Mouse (Mus musculus): ENCODE data around the gene Vrk2. TPM values are rescaled to one million over a fixed set of nuclear protein-coding genes. Genes with fewer than 3 reads are reported as not detected.

The Vrk2 gene
- total and polyA plus RNA-seq, 2 experiments: 1.3 to 6.3 TPM

GRCm38 (mm10) chr11:26452693-26453092, 141.1 kb downstream of the Vrk2 start:
- WGBS: 88% methylated on average over 4 of the region's 4 CpGs
- Histone ChIP-seq H3K27me3 (ENCODE audit: control insufficient read depth, insufficient read depth, low read length) (no peaks in the 10 kb centered on the region), H3K4me1 (ENCODE audit: control insufficient read depth, insufficient read depth, low read length) (no peaks in the 10 kb centered on the region), H3K79me2 (ENCODE audit: control insufficient read depth, insufficient read depth, low read length) (no peaks in the 10 kb centered on the region), H3K9ac (ENCODE audit: low read depth, low read length) (no peak overlapping the region), H3K4me3 (ENCODE audit: insufficient read depth, low read depth, low read length) (no peak overlapping the region), H3K27ac (replicated peaks; ENCODE audit: insufficient read depth, low read depth, low read length) (no peak overlapping the region), H3K36me3 (ENCODE audit: control insufficient read depth, insufficient read depth, low read length) (no peaks in the 10 kb centered on the region)
- TF ChIP-seq CTCF (IDR thresholded peaks at IDR 0.05; ENCODE audit: low read depth, low read length) (no peak), POLR2A (IDR thresholded peaks at IDR 0.05; ENCODE audit: extremely low read depth, insufficient read depth, low read length) (no peak)
- peak; percentile 12 for DNase-seq (ENCODE audit: extremely low read depth, low read depth, low spot score)

- no peaks in the 10 kb centered on the region for H3K4me1 ChIP-seq (ENCODE audit: control insufficient read depth, insufficient read depth, low read length)
- no peak for TF ChIP-seq CTCF (IDR thresholded peaks at IDR 0.05; ENCODE audit: low read depth, low read length)
- no peaks in the 10 kb centered on the region for H3K36me3 ChIP-seq (ENCODE audit: control insufficient read depth, insufficient read depth, low read length)
- no peak overlapping the region for H3K27ac ChIP-seq (replicated peaks; ENCODE audit: insufficient read depth, low read depth, low read length)
- no peaks in the 10 kb centered on the region for H3K79me2 ChIP-seq (ENCODE audit: control insufficient read depth, insufficient read depth, low read length)
- WGBS: 86% methylated on average over 2 of the region's 2 CpGs
- H3K9ac ChIP-seq (ENCODE audit: low read depth, low read length): no peak overlapping the region
- no peak overlapping the region for H3K4me3 ChIP-seq (ENCODE audit: insufficient read depth, low read depth, low read length)
- H3K27me3 ChIP-seq (ENCODE audit: control insufficient read depth, insufficient read depth, low read length): no peaks in the 10 kb centered on the region
- no peak for DNase-seq (ENCODE audit: extremely low read depth, low read depth, low spot score)
These were observed 142.6 kb downstream of the Vrk2 start for GRCm38 (mm10) chr11:26451228-26451627.

DNA sequence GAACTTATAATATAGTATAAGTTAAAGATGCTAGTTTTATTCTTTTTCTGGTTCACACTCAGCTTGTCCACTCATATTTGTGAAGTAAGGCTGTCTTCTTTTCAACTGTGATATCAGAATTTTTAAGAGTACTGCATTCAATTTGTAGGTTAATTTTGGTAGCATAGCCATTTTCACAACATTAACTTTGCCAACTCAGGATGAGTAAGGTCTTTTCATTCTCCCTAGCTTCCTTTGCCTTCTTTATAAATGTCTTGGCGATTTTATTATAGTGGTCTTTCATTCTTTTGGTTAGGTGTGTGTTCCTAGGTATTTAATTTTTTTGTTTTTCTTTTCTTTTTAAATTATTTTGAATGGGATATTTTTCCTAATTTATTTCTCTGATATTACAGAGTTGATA, 143.2 kb downstream of the Vrk2 start:
- H3K4me3 ChIP-seq (ENCODE audit: insufficient read depth, low read depth, low read length): no peak overlapping the region
- TF ChIP-seq POLR2A (IDR thresholded peaks at IDR 0.05; ENCODE audit: extremely low read depth, insufficient read depth, low read length) (no peak), CTCF (IDR thresholded peaks at IDR 0.05; ENCODE audit: low read depth, low read length) (no peak)
- 93% methylated on average over 1 of the region's 1 CpGs for WGBS
- H3K79me2 ChIP-seq (ENCODE audit: control insufficient read depth, insufficient read depth, low read length): no peaks in the 10 kb centered on the region
- no peak overlapping the region for H3K27ac ChIP-seq (replicated peaks; ENCODE audit: insufficient read depth, low read depth, low read length)
- H3K9ac ChIP-seq (ENCODE audit: low read depth, low read length): no peak overlapping the region
- H3K4me1 ChIP-seq (ENCODE audit: control insufficient read depth, insufficient read depth, low read length): no peaks in the 10 kb centered on the region
- DNase-seq (ENCODE audit: extremely low read depth, low read depth, low spot score): no peak
- no peaks in the 10 kb centered on the region for H3K27me3 ChIP-seq (ENCODE audit: control insufficient read depth, insufficient read depth, low read length)
- no peaks in the 10 kb centered on the region for H3K36me3 ChIP-seq (ENCODE audit: control insufficient read depth, insufficient read depth, low read length)

DNA sequence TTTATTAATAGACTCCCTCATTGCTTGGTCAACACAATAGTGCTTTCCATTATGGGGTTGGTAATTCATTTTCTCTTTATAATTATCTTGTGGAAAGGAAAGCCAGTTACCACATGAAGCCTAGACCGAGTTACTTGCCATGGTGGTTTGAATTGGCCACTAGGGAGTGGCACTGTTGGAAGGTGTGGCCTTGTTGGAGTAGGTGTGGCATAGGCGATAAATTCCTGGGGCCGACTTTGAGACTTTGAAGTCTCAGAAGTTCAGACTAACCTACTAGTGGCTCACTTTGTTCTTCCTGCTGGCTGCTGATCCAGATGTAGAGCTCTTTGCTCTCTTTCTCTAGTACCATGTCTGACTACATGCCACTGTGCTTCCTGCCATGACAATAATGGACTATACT, 144.0 kb downstream of the Vrk2 start:
- Histone ChIP-seq H3K9ac (ENCODE audit: low read depth, low read length) (no peak overlapping the region), H3K36me3 (ENCODE audit: control insufficient read depth, insufficient read depth, low read length) (no peaks in the 10 kb centered on the region), H3K4me1 (ENCODE audit: control insufficient read depth, insufficient read depth, low read length) (no peaks in the 10 kb centered on the region), H3K4me3 (ENCODE audit: insufficient read depth, low read depth, low read length) (no peak overlapping the region), H3K79me2 (ENCODE audit: control insufficient read depth, insufficient read depth, low read length) (no peaks in the 10 kb centered on the region), H3K27ac (replicated peaks; ENCODE audit: insufficient read depth, low read depth, low read length) (no peak overlapping the region), H3K27me3 (ENCODE audit: control insufficient read depth, insufficient read depth, low read length) (no peaks in the 10 kb centered on the region)
- 89% methylated on average over 3 of the region's 3 CpGs for WGBS
- TF ChIP-seq POLR2A (IDR thresholded peaks at IDR 0.05; ENCODE audit: extremely low read depth, insufficient read depth, low read length): no peak
- no peak for TF ChIP-seq CTCF (IDR thresholded peaks at IDR 0.05; ENCODE audit: low read depth, low read length)
- DNase-seq (ENCODE audit: extremely low read depth, low read depth, low spot score): no peak

GRCm38 (mm10) chr11:26444374-26444773, 149.4 kb downstream of the Vrk2 start:
- peak; percentile 85 for DNase-seq (ENCODE audit: extremely low read depth, low read depth, low spot score)
- no peak for TF ChIP-seq POLR2A (IDR thresholded peaks at IDR 0.05; ENCODE audit: extremely low read depth, insufficient read depth, low read length)
- no peak for TF ChIP-seq CTCF (IDR thresholded peaks at IDR 0.05; ENCODE audit: low read depth, low read length)

DNA sequence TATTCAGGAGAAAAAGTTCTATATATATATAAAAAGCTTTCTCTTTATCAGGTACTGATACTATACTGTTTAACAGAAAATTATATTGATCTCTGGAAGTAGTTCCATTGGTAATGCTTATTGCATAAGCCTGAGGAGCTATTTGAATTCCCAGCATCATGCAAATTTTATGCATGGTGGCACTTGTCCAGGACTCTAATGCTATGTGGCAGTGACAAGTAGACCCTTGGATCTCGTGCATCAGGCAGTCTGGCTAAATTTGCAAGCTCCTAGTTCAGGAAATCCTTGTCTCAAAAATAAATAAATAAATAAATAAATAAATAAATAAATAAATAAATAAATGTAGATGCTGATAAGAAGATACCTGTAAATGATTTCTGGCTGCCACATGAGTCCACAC, 152.7 kb downstream of the Vrk2 start:
- no peak overlapping the region for H3K27ac ChIP-seq (replicated peaks; ENCODE audit: insufficient read depth, low read depth, low read length)
- no peak overlapping the region for H3K4me3 ChIP-seq (ENCODE audit: insufficient read depth, low read depth, low read length)
- no peak overlapping the region for H3K9ac ChIP-seq (ENCODE audit: low read depth, low read length)
- TF ChIP-seq POLR2A (IDR thresholded peaks at IDR 0.05; ENCODE audit: extremely low read depth, insufficient read depth, low read length): no peak
- no peak for TF ChIP-seq CTCF (IDR thresholded peaks at IDR 0.05; ENCODE audit: low read depth, low read length)
- no peaks in the 10 kb centered on the region for H3K79me2 ChIP-seq (ENCODE audit: control insufficient read depth, insufficient read depth, low read length)
- no peaks in the 10 kb centered on the region for H3K27me3 ChIP-seq (ENCODE audit: control insufficient read depth, insufficient read depth, low read length)
- 79% methylated on average over 1 of the region's 1 CpGs for WGBS
- H3K4me1 ChIP-seq (ENCODE audit: control insufficient read depth, insufficient read depth, low read length): peaks cover 3% of the 10 kb centered on the region; the same call in 1 of the 2 replicates
- no peaks in the 10 kb centered on the region; the same call in 1 of the 2 replicates for H3K36me3 ChIP-seq (ENCODE audit: control insufficient read depth, insufficient read depth, low read length)
- DNase-seq (ENCODE audit: extremely low read depth, low read depth, low spot score): no peak

More at GRCm38 (mm10) chr11:26444374-26444773, 149.4 kb downstream of the Vrk2 start:
- Histone ChIP-seq H3K79me2 (ENCODE audit: control insufficient read depth, insufficient read depth, low read length) (no peaks in the 10 kb centered on the region), H3K9ac (ENCODE audit: low read depth, low read length) (no peak overlapping the region), H3K27ac (replicated peaks; ENCODE audit: insufficient read depth, low read depth, low read length) (0 out of 2 replicates have a peak overlapping the region, but pooled peaks have one; percentile 21), H3K4me3 (ENCODE audit: insufficient read depth, low read depth, low read length) (no peak overlapping the region), H3K36me3 (ENCODE audit: control insufficient read depth, insufficient read depth, low read length) (no peaks in the 10 kb centered on the region; the same call in 1 of the 2 replicates), H3K4me1 (ENCODE audit: control insufficient read depth, insufficient read depth, low read length) (peaks cover 3% of the 10 kb centered on the region; the same call in 1 of the 2 replicates), H3K27me3 (ENCODE audit: control insufficient read depth, insufficient read depth, low read length) (no peaks in the 10 kb centered on the region)

Measured in liver, adult 2 months (tissue).